Mouse (Mus musculus) cerebellum, adult 11 months (tissue): ENCODE data around the gene Abhd6.

Experiments used
- DNase-seq: peaks from one replicate; pipeline ENCODE4 v3.0.0; 2022

Abhd6 gene

DNA sequence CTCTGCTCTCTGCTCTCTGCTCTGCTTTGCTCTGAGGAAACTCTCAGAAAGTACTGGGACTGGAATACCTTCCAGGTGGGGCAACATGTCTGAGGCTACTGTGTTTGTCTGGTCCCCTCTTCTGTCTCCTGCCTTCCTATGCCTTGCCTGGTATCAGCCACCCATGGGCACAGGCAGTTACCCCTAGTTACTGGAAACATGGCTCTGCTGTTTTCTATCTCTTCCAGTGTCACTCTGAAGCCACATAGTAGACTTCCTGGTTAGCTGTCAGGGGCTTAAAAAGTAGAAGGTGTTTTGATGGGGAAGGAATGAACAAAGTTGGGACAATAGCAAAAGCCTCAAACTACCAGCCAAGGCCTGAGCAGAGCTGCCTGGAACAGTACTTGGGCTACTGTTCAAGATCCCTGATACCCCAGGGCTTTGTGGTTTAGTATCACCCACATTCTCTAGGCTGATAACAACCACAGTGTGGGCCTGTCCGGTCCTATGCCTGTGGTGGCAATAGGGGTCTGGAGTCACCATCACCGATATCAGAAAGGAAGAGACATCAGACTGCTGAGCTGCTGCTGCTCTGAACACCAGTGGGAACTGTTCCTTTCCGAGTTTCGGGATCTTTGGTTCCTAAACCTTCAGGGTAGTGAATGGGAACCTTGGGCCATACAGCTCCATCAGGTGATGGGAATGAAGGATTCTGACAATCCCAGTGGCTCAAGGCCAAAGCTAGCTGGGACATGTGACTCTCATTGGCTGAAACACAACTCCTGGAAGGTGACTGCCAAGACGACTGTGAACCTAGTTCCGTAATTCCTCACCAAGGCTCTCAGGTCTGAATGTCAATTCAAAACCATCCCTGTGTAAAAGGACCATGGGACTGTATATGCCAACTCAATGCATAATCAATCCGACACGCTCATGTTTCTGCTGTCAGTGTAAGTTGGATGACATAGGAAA lies 61.4 kb downstream of the Abhd6 start:
- DNase-seq = no peak

DNA sequence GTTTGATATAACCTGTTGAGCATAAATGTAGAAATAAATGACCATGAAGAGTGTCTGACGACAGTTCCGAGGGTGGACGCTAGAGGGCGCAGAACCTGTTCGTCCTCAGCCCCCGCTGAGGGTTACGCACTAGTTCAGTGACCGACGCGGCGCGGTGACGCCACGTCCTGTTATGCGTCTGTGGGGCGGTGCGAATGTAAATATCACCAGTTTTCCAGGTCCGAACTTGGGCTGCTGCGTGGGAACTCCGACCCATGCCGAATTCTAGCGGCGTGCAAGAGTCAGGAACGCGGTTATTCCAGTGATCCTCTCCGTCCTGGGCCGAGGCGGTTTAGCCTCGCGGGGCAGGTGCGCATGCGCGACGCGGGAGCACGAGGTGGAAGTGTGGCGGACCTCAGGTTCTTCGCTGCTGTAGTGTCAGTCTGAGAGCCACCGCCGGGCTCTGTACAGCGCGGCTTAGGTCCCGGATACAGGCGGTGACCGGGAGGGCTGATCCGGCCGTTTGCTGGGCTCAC lies 77.5 kb downstream of the Abhd6 start, which contains the start of gene Rpp14:
Gene Rpp14, plus strand, starts transcription at position 203 of the 515 bp plus-strand sequence.
- peak; percentile 94 for DNase-seq

DNA sequence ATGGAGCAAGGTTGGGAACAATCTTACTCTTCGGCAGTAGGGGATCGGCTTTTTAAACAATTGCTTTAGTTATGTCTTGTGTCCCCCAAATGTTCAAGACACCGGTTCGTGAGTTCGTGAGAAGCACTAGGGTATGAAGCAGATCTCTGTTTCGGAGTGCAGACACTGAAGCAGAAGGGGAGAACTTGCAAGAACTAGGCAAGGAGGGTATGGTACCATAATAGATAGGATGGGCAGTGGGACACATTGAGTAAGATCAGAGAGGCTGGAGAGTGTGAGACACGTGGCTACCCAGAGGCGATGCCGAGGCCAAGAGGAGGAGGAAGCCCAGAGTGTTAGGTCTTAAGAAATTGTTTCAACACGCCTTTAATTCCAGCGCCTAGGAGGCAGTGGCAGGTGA lies 78.0 kb downstream of the Abhd6 start:
- no peak for DNase-seq

DNA sequence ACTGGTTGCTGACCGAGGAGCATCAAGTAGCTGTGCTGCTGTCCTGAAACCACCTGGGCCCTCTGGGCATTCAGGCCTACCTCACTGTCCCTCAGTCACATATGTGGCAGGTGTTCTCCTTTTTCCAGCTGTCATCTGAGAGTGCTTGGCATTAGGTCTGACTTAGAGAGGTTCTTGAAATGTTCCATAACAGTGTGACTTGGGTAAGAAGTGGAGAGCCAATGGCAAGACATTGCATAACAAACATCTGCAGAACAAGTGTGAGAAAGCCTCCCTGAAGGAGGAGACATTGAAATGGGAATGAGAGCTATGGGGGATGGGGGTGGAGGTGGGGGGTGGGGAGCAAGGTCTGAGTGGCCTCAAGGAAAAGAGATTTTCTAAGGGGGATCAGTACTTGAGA lies 80.2 kb downstream of the Abhd6 start:
- no peak for DNase-seq

DNA sequence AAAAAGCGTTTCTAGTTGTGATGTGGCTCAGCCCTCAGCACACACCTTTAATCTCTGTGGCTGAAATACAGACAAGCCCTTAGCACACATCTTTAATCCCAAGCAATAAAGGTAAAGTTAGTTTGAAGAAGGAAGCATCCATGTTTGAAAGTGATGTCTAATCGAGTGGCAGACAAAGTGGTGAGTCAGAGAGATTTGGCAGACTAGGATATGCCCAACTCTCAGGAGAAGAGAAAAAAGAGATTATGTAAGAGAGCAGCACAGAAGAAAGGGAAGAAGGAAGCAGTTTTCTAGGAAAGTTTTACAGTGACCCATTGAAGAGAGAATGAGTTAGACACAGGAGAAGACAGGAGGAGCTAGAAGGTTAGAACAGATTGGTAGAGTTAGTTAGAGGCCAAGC lies 86.3 kb downstream of the Abhd6 start:
- no peak for DNase-seq

DNA sequence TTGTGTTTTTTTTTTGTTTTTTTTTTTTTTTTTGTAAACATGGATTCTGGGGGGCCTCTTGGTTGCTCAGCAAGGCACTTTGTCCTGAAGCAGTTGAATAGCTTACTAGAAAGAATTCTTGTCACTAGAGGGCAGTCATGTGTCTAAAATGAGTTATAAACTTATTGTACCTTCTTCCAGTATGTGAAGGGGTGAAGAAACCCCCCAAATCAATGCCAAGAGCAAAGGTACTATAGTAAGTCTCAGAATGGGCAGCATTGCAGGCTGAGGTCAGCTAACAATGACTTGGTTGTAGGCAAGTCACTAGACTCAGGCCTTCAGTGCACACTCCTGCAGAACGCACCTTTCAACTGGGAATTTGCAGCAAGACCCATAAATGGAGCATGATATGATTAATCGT lies 89.9 kb downstream of the Abhd6 start:
- no peak for DNase-seq

DNA sequence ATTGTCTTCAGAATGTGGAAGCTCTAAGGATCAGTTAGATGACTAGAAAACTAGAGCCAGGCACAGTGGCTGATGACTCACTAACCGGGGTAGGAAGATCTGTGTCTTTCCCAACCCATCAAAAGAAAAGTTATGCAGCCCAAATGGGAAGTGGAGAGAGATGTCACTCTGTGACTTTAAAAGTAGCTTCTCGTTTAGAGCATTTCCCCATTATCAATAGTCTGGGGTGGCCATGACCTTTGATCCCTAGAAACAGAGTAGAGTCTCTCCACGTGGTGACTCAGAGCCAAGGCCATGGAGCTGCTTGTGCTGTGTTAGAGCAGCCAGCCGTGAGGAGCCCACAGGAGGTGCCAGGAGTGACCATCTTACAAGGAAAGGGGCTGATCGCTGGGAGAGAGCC lies 90.7 kb downstream of the Abhd6 start:
- no peak for DNase-seq

DNA sequence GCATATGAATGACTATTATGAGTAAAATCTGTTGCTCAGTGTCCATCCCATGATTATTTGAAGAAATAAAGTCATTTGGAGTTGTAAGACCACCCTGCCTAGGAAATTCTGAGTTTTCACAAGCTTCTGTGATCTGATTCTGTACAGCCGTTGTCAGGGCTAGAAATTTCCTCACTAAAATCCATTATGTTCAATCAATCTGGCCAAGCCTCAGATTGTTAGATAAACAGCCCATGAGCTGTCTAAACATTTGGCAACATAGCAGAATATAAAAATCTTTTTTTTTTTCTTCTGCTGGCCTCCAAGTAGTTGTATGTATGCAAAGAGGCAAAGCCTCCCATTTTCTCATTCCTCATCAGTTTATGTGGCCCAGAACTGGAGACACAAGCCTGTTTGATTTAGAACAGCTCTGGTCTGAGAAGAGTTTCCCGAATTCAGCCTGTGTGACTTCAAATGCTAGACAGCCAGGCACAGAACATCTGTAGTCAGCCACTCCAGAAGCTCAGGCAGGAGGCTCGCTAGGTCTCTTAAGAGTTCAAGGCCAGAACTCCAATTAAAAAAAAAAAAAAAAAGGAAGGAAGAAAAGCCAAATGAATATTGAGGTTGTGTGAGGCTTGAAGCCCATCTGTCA lies 92.3 kb downstream of the Abhd6 start:
- DNase-seq = no peak

DNA sequence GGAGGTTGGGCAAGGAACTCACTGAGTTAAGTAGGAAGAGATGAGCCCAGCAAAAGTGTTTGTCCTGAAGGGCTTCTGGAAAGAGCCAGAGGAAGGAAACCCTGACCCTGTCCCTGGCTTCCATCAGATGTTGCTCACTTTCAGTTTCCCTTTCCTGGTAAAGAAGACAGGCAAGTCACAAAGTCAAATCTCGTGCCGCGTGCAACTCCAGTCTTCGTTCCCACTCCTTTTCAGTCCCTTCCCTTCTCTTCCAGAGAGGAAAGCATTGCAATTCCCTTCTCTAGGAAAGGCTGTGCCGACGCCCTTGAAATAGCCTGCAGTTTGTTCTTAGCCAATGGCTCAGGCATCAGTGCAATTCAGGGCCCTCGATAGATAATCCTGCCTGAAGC lies 92.9 kb downstream of the Abhd6 start:
- DNase-seq = no peak

DNA sequence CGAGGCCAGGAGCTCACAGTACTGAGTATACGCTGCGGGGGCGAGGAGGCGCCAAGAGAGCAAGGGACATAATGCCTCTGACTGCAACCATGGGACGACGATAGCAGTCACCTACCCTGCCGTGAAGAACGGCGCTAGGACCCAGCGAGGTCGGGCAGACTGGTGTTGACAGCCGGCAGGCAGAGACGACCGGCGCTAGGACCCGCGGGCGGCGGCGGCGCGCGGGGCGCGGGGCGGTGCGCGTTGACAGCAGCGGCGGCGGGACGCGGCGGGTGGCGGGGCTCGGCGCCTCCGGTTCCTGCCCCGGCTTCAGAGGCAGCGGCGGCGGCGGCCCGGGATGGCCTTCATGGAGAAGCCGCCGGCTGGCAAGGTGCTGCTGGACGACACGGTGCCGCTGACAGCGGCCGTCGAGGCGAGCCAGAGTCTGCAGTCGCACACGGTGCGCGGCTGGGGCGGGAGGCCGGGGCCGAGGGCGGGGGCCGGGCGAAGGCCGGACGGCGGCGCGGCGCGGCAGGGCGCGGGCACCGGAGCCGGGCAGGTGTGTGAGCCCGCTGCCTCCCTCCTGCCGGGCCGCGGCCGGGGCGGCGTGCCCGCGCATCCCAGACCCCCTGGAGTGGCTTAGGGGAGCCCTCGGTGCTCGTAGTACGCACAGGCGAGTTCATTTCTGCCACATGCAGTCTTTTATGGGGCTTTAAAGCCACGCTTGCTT lies 95.4 kb downstream of the Abhd6 start, which contains the start of gene Pxk:
Gene Pxk, plus strand, starts transcription at position 234 of the 709 bp plus-strand sequence.
- peak; percentile 90 for DNase-seq

DNA sequence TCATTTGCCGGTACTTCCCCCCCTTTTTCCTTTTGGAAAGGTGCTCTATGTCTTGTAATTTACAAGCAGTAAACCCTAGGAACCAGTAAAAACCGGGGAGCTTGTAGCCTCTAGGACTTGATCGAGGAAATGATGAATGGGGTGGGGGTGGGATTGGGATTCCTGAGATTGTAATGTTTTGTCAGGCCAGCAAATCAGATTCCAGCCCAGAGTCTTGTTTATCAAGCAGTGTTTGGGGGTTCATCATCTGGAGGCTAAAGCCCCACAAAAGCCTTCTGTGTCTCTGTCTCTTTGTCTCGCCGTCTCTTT lies 95.9 kb downstream of the Abhd6 start:
- DNase-seq = no peak

DNA sequence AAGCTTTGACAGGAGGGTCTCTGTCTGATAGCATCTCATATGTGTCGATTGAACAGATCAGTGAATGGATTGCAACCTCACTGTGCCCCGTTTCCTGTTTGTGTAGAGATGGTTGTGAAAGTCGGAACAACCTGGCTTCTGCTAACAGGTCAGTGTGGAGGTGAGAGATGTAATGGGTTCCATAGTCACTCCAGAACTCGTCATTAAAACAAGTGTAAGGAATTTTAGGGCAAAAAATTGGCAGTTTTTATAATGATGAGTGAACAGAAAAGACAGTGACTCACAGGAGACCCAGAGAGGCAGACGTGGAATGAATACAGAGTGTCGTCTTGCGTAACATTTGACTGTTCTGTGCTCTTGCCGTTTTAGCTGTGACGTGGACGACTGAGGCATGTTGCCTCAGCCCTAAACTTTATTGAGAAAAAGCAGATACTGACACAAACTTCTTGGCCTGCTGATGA lies 96.9 kb downstream of the Abhd6 start:
- no peak for DNase-seq

DNA sequence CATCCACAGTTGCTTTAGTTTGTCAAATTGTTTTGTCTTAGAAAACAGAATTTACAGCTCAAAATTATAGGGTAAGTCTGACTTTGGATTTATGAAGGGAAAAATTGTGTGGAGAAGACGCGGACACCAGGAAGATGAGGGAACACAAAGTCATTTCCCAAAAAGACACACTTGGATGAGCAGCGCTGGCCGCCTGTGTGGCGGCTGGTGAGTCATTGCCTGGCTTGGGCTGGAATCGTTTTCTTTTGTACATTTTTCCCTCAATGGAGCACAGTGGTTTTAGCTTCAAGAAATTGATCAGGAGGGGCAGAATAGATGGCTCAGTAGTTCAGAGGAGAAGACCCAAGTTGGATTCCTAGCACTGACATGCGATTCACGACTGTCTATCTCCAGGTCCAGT lies 99.2 kb downstream of the Abhd6 start:
- no peak for DNase-seq

DNA sequence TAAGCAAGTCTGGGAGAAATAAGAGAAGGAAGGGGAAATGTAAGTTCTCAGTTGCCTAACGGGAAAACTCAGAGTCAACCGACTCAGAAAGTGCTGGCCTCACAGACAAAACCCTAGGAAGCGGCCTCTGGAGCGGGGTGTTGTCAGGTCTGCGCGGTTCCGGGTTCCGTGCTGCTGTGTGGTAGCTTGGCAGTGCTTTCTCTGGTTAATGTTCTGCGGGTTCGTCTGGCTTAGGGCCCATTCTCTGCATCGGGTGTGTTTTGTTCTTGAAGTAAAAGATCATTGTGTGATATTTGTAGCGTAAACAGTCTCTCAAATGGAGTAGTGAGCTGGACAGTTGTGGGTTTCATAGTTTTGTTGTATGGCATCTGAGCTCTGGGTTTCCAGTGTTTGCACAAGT lies 100.0 kb downstream of the Abhd6 start:
- DNase-seq = no peak
